Mouse (Mus musculus): ENCODE data around the gene Gm853.
A peak's percentile ranks its signal among the peaks of the same experiment; 100 is the strongest.

GRCm38 (mm10) chr4:130198694-130199670 lies 23.2 kb downstream of the Gm853 start:
- TF ChIP-seq CTCF (IDR thresholded peaks at IDR 0.05; ENCODE audit: borderline replicate concordance, insufficient read depth, low read length) (peak; percentile 98), POLR2A (IDR thresholded peaks at IDR 0.05; ENCODE audit: low read depth, low read length) (no peak)
